Mouse (Mus musculus) embryonic facial prominence, embryonic 10.5 days (tissue): Measurements from ENCODE around the gene Slc16a10. TPM values are rescaled to one million over a fixed set of nuclear protein-coding genes. Genes with fewer than 3 reads are reported as not detected.
A peak's percentile ranks its signal among the peaks of the same experiment; 100 is the strongest.

Experiments
- DNase-seq: peaks from one replicate; pipeline ENCODE4 v3.0.0-alpha.2; 2017; ENCODE audit warnings: low spot score
- H3K27ac ChIP-seq: fragments of 300-500 bp; sonication (generic); replicated peaks from 2 replicates; pipeline ENCODE4 v1.5.1; 2016; ENCODE audit warnings: mild to moderate bottlenecking
- H3K27me3 ChIP-seq: fragments of 300-500 bp; sonication (generic); replicated peaks from 2 replicates; pipeline ENCODE4 v1.6.1; 2016; ENCODE audit warnings: low read depth, mild to moderate bottlenecking; ENCODE audit not compliant: poor library complexity, severe bottlenecking
- H3K36me3 ChIP-seq: fragments of 300-500 bp; sonication (generic); replicated peaks from 2 replicates; pipeline ENCODE4 v1.6.1; 2016; ENCODE audit warnings: mild to moderate bottlenecking, moderate library complexity
- H3K4me1 ChIP-seq: fragments of 300-500 bp; sonication (generic); 2 replicates; pipeline ENCODE4 v1.6.1; 2016
- H3K4me3 ChIP-seq: fragments of 300-500 bp; sonication (generic); 2 replicates; pipeline ENCODE4 v1.5.1; 2016; ENCODE audit warnings: mild to moderate bottlenecking, moderate library complexity
- H3K9me3 ChIP-seq: fragments of 300-500 bp; sonication (generic); 2 replicates; pipeline ENCODE4 v1.6.1; 2016; ENCODE audit warnings: mild to moderate bottlenecking
- WGBS: fragments of 180-500 bp; shearing (Covaris S2); methylation state at CpG from one replicate; pipeline ENCODE4 v1.1.7; 2016; 5-methylcytosine and 5-hydroxymethylcytosine counted together
- polyA plus RNA-seq: library from polyadenylated mRNA; unstranded; fragments of >200 nt; fragmentation: Nextera tagmentation; extraction: Ambion mirVana; gene quantifications from 2 replicates; pipeline ENCODE4 v1.2.1, GENCODE M21; 2016

Slc16a10 gene
- polyA plus RNA-seq, 1 experiment from 2014 or later: 7.8 TPM

DNA sequence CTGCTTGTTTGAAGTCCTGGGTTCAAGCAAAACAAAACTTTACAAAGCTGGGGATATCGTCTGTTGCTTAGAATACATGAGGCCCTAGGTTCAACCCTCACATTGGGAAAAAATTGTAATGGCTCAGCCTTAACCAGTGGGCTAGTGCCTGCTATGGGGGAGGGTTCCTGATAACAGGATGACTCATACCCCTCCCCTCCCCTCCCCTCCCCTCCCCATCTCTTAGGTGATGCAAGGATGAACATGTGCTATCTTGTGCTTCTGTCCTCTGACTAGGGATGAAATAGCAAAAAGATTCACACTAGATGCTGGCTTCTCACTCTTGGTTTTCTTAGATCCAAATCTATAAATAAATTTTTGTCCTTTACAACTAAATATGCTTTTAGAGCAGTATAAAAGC is 2.8 kb upstream of the Slc16a10 start:
- peaks cover 14% of the 10 kb centered on the region for H3K4me1 ChIP-seq
- WGBS: 78% methylated on average over 1 of the region's 1 CpGs
- H3K27me3 ChIP-seq: peaks cover 34% of the 10 kb centered on the region
- no peaks in the 10 kb centered on the region for H3K9me3 ChIP-seq
- H3K27ac ChIP-seq: no peak overlapping the region
- H3K4me3 ChIP-seq: no peak overlapping the region
- no peak for DNase-seq
- no peaks in the 10 kb centered on the region for H3K36me3 ChIP-seq

DNA sequence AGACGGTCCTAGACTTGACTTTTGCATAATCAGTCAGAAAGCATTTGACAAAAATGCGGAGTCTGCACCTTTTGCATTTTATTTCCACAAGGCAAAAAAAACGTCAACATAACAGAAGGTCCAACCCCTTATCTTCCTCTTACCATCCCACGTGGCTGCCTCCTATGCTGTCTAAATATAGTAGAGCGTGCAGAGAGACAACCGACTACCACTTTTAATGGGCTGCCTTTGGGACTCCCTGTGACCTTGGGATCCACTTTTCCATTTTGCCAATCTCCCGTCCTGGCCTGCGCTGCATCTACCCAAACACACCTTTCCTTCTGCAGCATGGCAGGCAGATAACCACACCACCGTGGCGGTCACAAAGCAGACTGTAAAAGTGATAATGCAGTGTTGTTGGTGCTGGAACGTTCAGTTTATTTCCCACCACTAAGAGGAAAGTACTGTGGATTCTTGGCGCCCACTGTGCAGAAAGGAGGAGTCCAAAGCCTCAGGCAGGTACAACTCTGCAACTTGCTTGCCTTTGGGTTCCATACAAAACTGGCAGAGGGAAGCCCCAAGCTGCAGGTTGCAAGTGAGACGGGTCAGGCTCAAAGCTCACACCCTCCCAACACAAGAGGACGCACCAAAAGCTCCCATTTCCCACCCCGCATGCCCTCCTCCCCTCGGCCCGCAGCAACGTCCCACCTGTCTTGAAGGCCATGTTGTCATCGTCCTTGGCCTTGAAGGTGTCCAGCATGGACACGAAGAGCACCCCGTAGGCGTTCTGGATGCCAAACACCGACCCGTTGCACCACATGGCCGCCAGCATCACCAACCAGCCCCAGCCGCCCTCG is 824 bp downstream of the Slc16a10 start:
- H3K4me1 ChIP-seq: peaks cover 14% of the 10 kb centered on the region
- 28% methylated on average over 27 of the region's 27 CpGs for WGBS
- peaks cover 37% of the 10 kb centered on the region for H3K27me3 ChIP-seq
- peak overlapping the region; percentile 87 for H3K27ac ChIP-seq
- peak overlapping the region; percentile 79 for H3K4me3 ChIP-seq
- H3K36me3 ChIP-seq: no peaks in the 10 kb centered on the region
- H3K9me3 ChIP-seq: no peaks in the 10 kb centered on the region
- DNase-seq: no peak

DNA sequence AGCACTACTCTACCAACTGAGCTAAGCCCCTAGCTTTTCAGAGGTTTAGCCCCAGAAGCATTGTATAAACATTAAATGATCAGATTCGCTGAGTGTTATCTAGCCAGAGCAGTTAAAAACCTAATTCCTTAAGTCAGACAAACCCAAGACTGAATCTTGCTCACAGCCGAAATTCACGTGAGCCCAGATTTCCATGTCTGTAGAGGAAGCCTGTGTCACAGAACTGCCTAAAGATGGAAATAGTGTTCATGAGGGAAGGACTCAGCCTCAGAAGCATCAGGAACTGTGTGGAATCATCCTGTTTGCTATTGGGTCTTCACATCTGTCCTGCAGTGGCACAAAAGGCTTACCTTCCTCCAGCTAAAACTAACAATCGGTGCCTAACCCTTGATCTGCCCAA is 2.4 kb downstream of the Slc16a10 start:
- 90% methylated on average over 4 of the region's 4 CpGs for WGBS
- Histone ChIP-seq H3K36me3 (no peaks in the 10 kb centered on the region), H3K27ac (no peak overlapping the region), H3K9me3 (no peaks in the 10 kb centered on the region), H3K4me1 (peaks cover 14% of the 10 kb centered on the region), H3K27me3 (peaks cover 37% of the 10 kb centered on the region), H3K4me3 (no peak overlapping the region)
- no peak for DNase-seq

DNA sequence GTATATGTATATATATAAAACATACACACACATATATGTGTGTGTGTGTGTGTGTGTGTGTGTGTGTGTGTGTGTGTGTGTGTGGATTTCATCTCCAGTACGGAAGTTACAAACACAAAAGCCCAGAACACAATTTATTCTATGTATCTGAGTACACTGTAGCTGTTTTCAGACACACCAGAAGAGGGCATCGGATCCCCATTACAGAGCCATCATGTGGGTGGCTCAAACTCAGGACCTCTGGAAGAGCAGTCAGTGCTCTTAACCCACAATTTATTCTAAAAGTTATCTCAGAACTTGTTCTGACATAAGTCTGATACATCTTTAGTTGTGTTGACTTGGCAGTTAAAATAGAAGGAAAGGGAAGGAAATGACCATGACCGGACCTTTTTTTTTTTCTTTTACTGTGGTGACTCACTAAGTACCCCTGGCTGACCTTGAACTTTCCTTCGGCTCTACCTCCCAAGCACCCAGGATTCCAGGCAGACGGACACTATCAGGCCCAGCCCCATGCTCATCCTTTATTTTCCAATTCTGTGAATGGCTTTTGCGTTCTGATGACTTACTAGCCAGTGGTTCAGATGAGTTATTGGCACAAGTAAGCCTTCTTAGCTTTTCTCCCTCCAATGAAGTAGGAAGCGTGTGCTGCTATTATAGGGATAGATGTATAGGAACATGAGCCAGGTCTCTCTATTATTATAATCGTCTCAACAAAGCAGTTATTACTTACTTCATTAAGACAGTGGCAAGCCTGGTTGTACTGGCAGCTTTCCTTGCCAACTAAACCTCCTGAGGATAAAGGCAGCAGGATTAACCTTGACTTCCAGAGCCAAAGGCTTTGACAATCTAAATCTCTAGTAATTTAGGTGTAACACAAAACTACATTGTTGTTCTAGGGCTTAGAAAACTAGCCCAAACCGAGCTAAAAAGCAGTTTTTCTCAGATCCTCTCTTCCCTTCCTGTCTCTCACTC is 6.0 kb downstream of the Slc16a10 start:
- H3K4me1 ChIP-seq: 0 out of 2 replicates have a peak, but pooled peaks cover 5% of the 10 kb centered on the region
- H3K27ac ChIP-seq: no peak overlapping the region
- peaks cover 24% of the 10 kb centered on the region for H3K27me3 ChIP-seq
- no peak overlapping the region for H3K4me3 ChIP-seq
- no peaks in the 10 kb centered on the region for H3K36me3 ChIP-seq
- WGBS: 82% methylated on average over 9 of the region's 9 CpGs
- no peak for DNase-seq
- no peaks in the 10 kb centered on the region for H3K9me3 ChIP-seq

DNA sequence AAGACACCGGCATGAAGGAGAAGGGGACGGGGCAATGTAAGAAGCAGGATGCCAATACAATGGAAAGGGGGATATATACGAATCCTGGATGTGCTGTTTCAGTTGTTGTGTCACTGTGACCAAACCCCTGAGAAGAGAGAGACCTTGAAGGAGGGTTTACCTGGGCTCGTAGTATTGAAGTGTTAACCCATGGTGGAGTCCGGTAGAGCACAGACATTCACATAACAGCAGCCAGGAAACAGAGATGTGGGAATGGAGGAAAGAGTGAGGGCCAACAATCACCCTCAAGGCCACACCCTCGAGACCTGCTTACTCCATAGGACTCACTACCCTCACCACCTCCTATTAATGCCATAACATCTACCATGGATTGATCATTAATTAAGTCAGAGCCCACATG is 7.2 kb downstream of the Slc16a10 start:
- no peaks in the 10 kb centered on the region for H3K9me3 ChIP-seq
- H3K27me3 ChIP-seq: peaks cover 12% of the 10 kb centered on the region
- H3K27ac ChIP-seq: no peak overlapping the region
- WGBS: 85% methylated on average over 6 of the region's 6 CpGs
- DNase-seq: no peak
- no peak overlapping the region for H3K4me3 ChIP-seq
- no peaks in the 10 kb centered on the region for H3K36me3 ChIP-seq
- 0 out of 2 replicates have a peak, but pooled peaks cover 4% of the 10 kb centered on the region for H3K4me1 ChIP-seq

DNA sequence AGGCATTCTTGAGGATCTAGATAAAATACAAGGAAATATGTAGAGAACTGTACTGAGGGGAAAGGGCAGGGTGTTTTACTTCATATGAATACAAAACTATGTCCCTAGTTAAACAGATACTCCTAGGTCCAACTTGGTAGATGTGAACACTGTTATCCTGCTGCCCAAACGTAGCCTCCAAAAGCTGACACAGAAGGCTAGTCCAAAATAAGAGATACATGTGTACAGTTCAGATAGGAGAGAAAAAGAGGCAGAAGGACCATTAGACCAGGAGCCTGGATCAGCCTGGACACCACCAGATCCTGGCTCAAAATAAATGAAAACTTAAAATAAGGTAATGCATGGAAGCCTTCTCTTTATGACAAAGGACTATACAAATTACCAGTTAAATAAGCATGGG is 8.4 kb downstream of the Slc16a10 start:
- Histone ChIP-seq H3K4me3 (no peak overlapping the region), H3K27me3 (peaks cover 5% of the 10 kb centered on the region; the same call in 1 of the 2 replicates), H3K9me3 (no peaks in the 10 kb centered on the region), H3K27ac (no peak overlapping the region), H3K4me1 (0 out of 2 replicates have a peak, but pooled peaks cover 4% of the 10 kb centered on the region), H3K36me3 (no peaks in the 10 kb centered on the region)
- DNase-seq: no peak
- WGBS: 76% methylated on average over 1 of the region's 1 CpGs

DNA sequence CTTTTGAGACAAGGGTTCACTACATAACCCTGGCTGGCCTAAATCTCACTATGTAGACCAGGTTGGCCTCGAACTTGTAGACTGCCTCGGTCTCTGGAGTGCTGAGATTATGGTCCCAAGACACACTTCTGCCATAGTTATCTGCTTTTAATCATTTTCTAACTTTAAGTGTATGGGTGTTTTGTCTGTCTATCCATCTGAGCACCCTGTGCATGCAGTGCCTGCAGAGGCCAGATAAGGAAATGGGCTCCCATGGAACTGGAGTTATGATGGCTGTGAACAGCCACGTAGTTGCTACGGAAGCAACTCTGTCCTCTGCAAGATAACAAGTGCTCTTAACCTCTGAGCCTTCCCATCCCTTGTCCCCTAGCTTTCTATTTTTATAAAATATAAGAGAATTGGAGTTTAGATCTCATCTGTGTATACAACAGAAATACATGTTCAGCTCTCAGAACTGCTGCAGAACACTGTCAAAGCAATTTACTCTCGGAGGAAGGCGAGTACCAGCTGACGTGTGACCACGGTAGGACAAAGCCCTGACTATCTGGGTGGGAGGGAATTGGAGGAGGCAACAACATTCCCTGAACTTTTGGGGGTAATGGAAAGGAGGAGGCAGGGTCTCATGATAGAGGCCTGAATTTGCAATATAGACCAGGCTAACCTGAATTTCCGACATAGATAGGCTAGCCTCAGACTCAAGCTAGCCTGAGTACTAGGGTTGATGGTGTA is 10.2 kb downstream of the Slc16a10 start:
- H3K9me3 ChIP-seq: no peaks in the 10 kb centered on the region
- no peak for DNase-seq
- H3K4me1 ChIP-seq: 0 out of 2 replicates have a peak, but pooled peaks cover 4% of the 10 kb centered on the region
- H3K36me3 ChIP-seq: no peaks in the 10 kb centered on the region
- 86% methylated on average over 9 of the region's 9 CpGs for WGBS
- H3K27me3 ChIP-seq: no peaks in the 10 kb centered on the region
- H3K4me3 ChIP-seq: no peak overlapping the region
- H3K27ac ChIP-seq: no peak overlapping the region

DNA sequence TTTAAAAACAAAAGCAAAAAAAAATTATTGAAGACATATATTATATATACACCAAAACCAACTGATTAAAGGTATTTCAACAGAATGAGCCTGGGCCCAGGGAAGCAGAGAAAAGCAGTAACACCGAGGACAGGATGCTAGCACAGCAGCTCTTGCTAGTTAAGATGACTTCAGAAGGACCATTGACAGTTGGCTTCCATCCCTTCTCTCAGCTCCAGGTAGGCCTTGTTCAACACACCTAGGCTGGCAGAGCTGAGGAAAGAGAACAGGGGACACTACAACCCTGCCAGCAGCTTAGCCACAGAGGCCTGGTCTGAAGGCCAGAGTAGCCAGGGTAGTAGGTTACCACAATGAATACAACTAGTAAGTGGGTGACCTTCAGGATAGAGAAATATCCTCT is 11.9 kb downstream of the Slc16a10 start:
- Histone ChIP-seq H3K4me1 (0 out of 2 replicates have a peak, but pooled peaks cover 4% of the 10 kb centered on the region), H3K4me3 (no peak overlapping the region), H3K9me3 (no peaks in the 10 kb centered on the region), H3K27ac (no peak overlapping the region), H3K27me3 (no peaks in the 10 kb centered on the region), H3K36me3 (no peaks in the 10 kb centered on the region)
- WGBS: 87% methylated on average over 1 of the region's 1 CpGs
- no peak for DNase-seq

DNA sequence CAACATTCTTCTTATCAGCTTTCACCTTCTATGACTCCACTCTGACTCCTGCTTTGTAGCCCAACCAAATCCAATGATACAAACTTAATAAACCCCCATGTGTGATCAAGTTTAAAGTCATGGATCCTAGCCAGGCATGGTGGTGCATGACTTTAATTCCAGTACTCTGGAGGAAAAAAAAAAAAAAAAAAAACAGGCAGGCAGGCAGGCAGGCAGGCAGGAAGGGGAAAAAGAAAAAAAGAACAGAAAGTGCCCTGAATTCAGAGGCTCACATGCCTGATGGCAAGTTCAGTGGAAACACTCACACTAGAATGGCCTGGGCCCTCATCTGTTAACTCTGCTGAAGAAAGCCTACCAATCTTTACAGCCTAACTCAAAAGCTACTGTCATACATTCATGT is 12.9 kb downstream of the Slc16a10 start:
- DNase-seq: no peak
- Histone ChIP-seq H3K36me3 (no peaks in the 10 kb centered on the region), H3K27ac (no peak overlapping the region), H3K27me3 (no peaks in the 10 kb centered on the region), H3K9me3 (no peaks in the 10 kb centered on the region), H3K4me3 (no peak overlapping the region), H3K4me1 (no peaks in the 10 kb centered on the region)

DNA sequence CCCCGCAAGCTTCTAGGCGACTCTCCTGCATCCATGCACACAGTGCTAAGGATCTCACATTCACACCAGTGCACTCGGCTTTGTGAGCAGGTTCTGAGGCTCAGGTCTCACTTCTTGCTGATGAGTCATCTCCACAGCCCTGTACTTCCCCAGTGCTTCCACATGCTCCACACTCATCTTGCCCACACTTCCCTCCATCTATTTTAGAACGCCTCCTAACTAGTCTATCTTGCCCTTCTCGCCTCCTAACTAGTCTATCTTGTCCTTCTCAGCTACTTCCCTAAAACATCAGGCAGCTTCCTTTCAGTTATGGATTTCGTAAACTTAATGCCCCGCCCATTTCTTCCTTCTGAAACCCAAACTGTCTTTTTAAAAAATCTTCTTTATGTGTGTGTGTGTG is 13.6 kb downstream of the Slc16a10 start:
- Histone ChIP-seq H3K27ac (no peak overlapping the region), H3K9me3 (no peaks in the 10 kb centered on the region), H3K4me1 (no peaks in the 10 kb centered on the region), H3K36me3 (no peaks in the 10 kb centered on the region), H3K27me3 (no peaks in the 10 kb centered on the region), H3K4me3 (no peak overlapping the region)
- DNase-seq: no peak
- WGBS: 88% methylated on average over 7 of the region's 7 CpGs

DNA sequence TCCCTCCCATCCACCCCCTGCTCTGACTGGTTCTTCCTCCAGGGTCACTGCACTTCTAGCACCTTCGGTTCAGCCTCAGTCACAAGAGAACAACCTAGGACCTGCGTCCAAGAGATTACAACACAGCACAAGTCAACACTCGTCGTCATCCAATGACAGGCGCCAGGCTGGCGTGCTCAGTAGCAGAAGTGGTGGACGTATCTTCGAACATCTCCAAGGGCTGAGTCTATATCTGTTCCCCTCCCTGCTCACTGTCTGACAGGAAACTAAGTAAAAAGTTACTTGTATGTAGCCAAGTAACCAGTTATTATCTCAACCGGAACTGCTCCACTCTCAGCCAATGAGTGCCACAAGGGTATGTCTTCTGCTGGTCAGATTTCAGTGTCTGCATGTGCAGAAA is 16.9 kb downstream of the Slc16a10 start:
- Histone ChIP-seq H3K27me3 (no peaks in the 10 kb centered on the region), H3K27ac (no peak overlapping the region), H3K4me1 (no peaks in the 10 kb centered on the region), H3K36me3 (no peaks in the 10 kb centered on the region), H3K4me3 (no peak overlapping the region), H3K9me3 (no peaks in the 10 kb centered on the region)
- 85% methylated on average over 9 of the region's 9 CpGs for WGBS
- DNase-seq: no peak

DNA sequence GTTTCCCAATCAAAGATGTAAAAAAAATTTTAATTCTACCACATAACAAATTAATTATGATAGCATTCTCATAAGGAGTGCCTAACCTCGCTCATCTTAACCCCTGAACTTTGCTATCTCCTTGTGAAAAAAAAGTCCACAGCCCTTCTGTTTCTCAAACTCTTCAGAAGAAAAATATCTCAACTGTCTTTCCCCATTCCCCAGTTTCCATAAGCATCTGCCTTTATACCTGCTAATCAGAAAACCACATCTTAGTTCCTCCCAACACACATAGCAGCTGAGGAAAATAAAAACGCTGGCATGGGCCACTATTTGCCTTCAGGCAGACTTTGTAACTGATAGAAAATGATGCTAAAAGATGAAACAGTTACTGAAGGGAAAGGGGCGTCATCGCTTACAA is 17.5 kb downstream of the Slc16a10 start:
- 78% methylated on average over 4 of the region's 4 CpGs for WGBS
- Histone ChIP-seq H3K27me3 (no peaks in the 10 kb centered on the region), H3K27ac (no peak overlapping the region), H3K9me3 (no peaks in the 10 kb centered on the region), H3K4me3 (no peak overlapping the region), H3K36me3 (no peaks in the 10 kb centered on the region), H3K4me1 (no peaks in the 10 kb centered on the region)
- no peak for DNase-seq
